Mouse (Mus musculus) frontal cortex, postnatal 25 days (tissue): Measurements from ENCODE around the gene Pim1.
A peak's percentile ranks its signal among the peaks of the same experiment; 100 is the strongest.
"Not testable (repeated sequence)": the region's sequence is repeated elsewhere in the genome, so short reads cannot be mapped to it uniquely, and the experiment has no call there.

ENCODE experiments used
- DNase-seq, 2 experiments: peaks; one replicate each; pipeline ENCODE4 v3.0.0; 2022; ENCODE audit warnings: low spot score in 2 of 2

Pim1 gene

GRCm38 (mm10) chr17:29494062-29494731 lies 3.6 kb downstream of the Pim1 start:
- DNase-seq = no peak

- no peak for DNase-seq
These were observed 4.2 kb downstream of the Pim1 start for GRCm38 (mm10) chr17:29494732-29495076.

- DNase-seq = no peak
These were observed 5.9 kb downstream of the Pim1 start for GRCm38 (mm10) chr17:29496211-29497070.

GRCm38 (mm10) chr17:29497071-29497354 lies 6.5 kb downstream of the Pim1 start:
- DNase-seq = no peak

GRCm38 (mm10) chr17:29497481-29497880 lies 6.9 kb downstream of the Pim1 start:
- DNase-seq = not testable (repeated sequence)

- DNase-seq = no peak
These were observed 7.5 kb downstream of the Pim1 start for GRCm38 (mm10) chr17:29498028-29498427.

- DNase-seq = not testable (repeated sequence)
These were observed 8.4 kb downstream of the Pim1 start for GRCm38 (mm10) chr17:29498952-29499351.

- DNase-seq = no peak
These were observed 9.0 kb downstream of the Pim1 start for GRCm38 (mm10) chr17:29499511-29499910.

- no peak for DNase-seq
These were observed 9.7 kb downstream of the Pim1 start for GRCm38 (mm10) chr17:29500243-29500740.

- no peak for DNase-seq
These were observed 10.4 kb downstream of the Pim1 start for GRCm38 (mm10) chr17:29500802-29501469.

- DNase-seq = no peak
These were observed 11.6 kb downstream of the Pim1 start for GRCm38 (mm10) chr17:29502005-29502668.

- DNase-seq = no peak
These were observed 12.4 kb downstream of the Pim1 start for GRCm38 (mm10) chr17:29502669-29503665.

- DNase-seq = no peak
These were observed 13.1 kb downstream of the Pim1 start for GRCm38 (mm10) chr17:29503700-29504099.

GRCm38 (mm10) chr17:29508927-29509608 lies 18.5 kb downstream of the Pim1 start:
- no peak for DNase-seq

- DNase-seq = no peak
These were observed 20.1 kb downstream of the Pim1 start for GRCm38 (mm10) chr17:29510691-29511090.

- no peak for DNase-seq
These were observed 22.6 kb downstream of the Pim1 start for GRCm38 (mm10) chr17:29513044-29513730.

GRCm38 (mm10) chr17:29514435-29514834 lies 23.9 kb downstream of the Pim1 start:
- peak; percentile 79 to 82 for DNase-seq

GRCm38 (mm10) chr17:29518665-29519064 lies 28.1 kb downstream of the Pim1 start:
- not testable (repeated sequence) for DNase-seq

GRCm38 (mm10) chr17:29519731-29520130 lies 29.2 kb downstream of the Pim1 start:
- no peak for DNase-seq

GRCm38 (mm10) chr17:29525613-29526012 lies 35.1 kb downstream of the Pim1 start:
- no peak for DNase-seq
